Mouse (Mus musculus) thymus, adult 2 months (tissue): ENCODE results near the gene Efnb3.

Source experiments
- CTCF ChIP-seq: fragments of 200-500 bp; IDR thresholded peaks from 2 replicates; pipeline ENCODE4 v1.5.1; 2012; ENCODE audit warnings: mild to moderate bottlenecking, control low read depth, low read length, moderate library complexity, borderline replicate concordance; ENCODE audit not compliant: control insufficient read depth, poor library complexity, insufficient read depth; ENCODE audit errors: extremely low read depth
- POLR2A ChIP-seq: fragments of 200-500 bp; IDR thresholded peaks from 2 replicates; pipeline ENCODE4 v1.6.1; 2012; ENCODE audit warnings: mild to moderate bottlenecking, low read length, control low read depth, moderate library complexity; ENCODE audit not compliant: control insufficient read depth, poor library complexity, insufficient read depth; ENCODE audit errors: extremely low read depth

- TF ChIP-seq CTCF (no peak), POLR2A (no peak)
These were observed 20.7 kb upstream of the Efnb3 start for GRCm38 (mm10) chr11:69580572-69581146.
